Mouse (Mus musculus): ENCODE measurements around the gene Fastk. TPM values are rescaled to one million over a fixed set of nuclear protein-coding genes. Genes with fewer than 3 reads are reported as not detected.

Fastk gene
- polyA plus RNA-seq, 1 experiment from 2014 or later, result 49.3 TPM

DNA sequence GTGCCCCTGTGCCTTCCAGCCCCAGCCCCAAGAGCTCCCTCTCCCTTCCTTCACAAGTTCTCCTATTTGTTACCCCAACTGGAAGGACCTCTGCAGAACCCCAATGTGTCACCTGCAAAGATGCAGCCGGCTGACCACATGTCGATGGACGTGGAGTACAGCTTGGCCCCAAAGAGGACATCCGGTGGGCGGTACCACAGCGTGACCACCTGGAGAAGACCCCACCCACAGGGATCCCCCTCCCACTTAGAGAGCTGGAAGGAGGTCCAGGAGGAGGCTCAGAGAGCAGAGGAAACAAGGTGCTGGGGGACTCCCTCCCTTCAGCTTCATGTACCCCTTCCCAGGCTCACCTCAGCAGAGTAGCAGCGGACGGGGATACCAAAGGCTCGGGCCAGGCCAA, 24.7 kb downstream of the Fastk start:
- Histone ChIP-seq H3K9ac (no peak overlapping the region), H3K4me1 (replicated peaks) (peaks cover 19% of the 10 kb centered on the region), H3K4me2 (no peak overlapping the region), H3K36me3 (replicated peaks) (0 out of 2 replicates have a peak, but pooled peaks cover 9% of the 10 kb centered on the region), H3K4me3 (replicated peaks) (no peak overlapping the region), H3K27me3 (0 out of 2 replicates have a peak, but pooled peaks cover 6% of the 10 kb centered on the region), H3K9me3 (replicated peaks) (no peaks in the 10 kb centered on the region), H3K27ac (replicated peaks) (no peak overlapping the region)
- ATAC-seq (ENCODE audit: insufficient read depth), result no peak
- WGBS (ENCODE audit: insufficient replicate concordance), result 78% methylated on average over 9 of the region's 9 CpGs

DNA sequence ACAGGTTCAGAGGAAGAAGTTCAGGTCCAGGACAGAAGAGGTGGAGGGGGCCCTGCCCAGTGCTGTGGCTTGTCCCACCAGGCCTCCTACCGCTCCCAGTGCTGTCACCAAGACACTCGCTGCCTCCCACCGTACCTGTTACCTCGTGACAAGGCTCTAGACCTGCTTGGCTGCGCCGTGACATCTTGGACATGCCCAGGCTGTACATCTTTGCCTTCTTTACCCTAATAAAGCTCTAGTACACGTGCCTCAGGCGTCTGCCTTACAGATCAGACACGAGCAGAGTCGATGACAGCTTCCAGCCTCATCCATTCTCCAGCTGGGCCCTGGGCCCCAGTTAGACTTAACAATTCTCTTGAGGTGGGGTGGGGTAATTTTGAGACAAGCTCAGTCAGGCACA, 27.5 kb downstream of the Fastk start:
- no peak overlapping the region for H3K27ac ChIP-seq (replicated peaks)
- WGBS (ENCODE audit: insufficient replicate concordance), result 80% methylated on average over 10 of the region's 10 CpGs
- no peaks in the 10 kb centered on the region for H3K9me3 ChIP-seq (replicated peaks)
- no peak for ATAC-seq (ENCODE audit: insufficient read depth)
- peaks cover 32% of the 10 kb centered on the region for H3K27me3 ChIP-seq
- H3K36me3 ChIP-seq (replicated peaks), result 0 out of 2 replicates have a peak, but pooled peaks cover 9% of the 10 kb centered on the region
- H3K4me2 ChIP-seq, result no peak overlapping the region
- no peak overlapping the region for H3K9ac ChIP-seq
- no peak overlapping the region for H3K4me3 ChIP-seq (replicated peaks)
- H3K4me1 ChIP-seq (replicated peaks), result peaks cover 2% of the 10 kb centered on the region

DNA sequence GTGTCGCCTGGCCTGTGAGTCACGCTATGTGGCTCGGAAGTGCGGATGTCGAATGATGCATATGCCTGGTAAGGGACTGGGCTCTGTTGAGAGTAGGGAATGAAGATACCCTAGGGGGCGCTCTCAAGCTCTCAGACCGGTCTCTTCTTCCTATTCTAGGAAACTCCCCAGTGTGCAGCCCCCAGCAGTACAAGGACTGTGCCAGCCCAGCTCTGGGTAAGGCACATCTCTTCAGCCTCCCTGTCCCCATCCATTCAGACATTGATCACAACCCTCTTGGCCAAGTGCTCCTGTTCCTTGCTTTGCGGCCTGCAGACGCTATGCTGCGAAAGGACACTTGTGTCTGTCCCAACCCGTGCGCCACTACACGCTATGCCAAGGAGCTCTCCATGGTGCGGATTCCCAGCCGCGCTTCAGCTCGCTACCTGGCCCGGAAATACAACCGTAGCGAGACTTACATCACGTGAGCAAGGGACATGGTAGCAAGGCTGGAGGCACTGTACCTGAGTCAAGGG, 28.8 kb downstream of the Fastk start:
- Histone ChIP-seq H3K4me1 (replicated peaks) (no peaks in the 10 kb centered on the region), H3K27ac (replicated peaks) (no peak overlapping the region), H3K27me3 (peaks cover 32% of the 10 kb centered on the region), H3K9me3 (replicated peaks) (no peaks in the 10 kb centered on the region), H3K4me2 (no peak overlapping the region), H3K36me3 (replicated peaks) (0 out of 2 replicates have a peak, but pooled peaks cover 9% of the 10 kb centered on the region), H3K9ac (no peak overlapping the region), H3K4me3 (replicated peaks) (no peak overlapping the region)
- peak; percentile 45; the same call in 1 of the 2 replicates for ATAC-seq (ENCODE audit: insufficient read depth)
- 6% methylated on average over 21 of the region's 21 CpGs for WGBS (ENCODE audit: insufficient replicate concordance)

DNA sequence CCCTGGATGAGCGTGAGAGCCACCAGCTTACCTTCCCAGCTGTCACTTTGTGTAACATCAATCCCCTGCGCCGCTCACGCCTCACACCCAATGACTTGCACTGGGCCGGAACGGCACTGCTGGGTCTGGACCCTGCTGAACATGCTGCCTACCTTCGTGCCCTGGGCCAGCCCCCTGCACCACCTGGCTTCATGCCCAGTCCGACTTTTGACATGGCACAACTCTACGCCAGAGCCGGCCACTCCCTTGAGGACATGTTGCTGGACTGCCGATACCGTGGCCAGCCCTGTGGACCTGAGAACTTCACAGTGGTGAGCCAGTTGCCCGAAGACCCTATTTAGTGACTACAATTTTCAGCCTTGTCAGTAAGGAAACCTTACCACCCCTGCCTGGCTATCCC, 31.1 kb downstream of the Fastk start:
- no peak overlapping the region for H3K4me2 ChIP-seq
- WGBS (ENCODE audit: insufficient replicate concordance), result 76% methylated on average over 13 of the region's 13 CpGs
- no peaks in the 10 kb centered on the region for H3K9me3 ChIP-seq (replicated peaks)
- H3K4me3 ChIP-seq (replicated peaks), result no peak overlapping the region
- H3K27ac ChIP-seq (replicated peaks), result no peak overlapping the region
- no peak for ATAC-seq (ENCODE audit: insufficient read depth)
- no peak overlapping the region for H3K9ac ChIP-seq
- peaks cover 32% of the 10 kb centered on the region for H3K27me3 ChIP-seq
- 0 out of 2 replicates have a peak, but pooled peaks cover 6% of the 10 kb centered on the region for H3K36me3 ChIP-seq (replicated peaks)
- no peaks in the 10 kb centered on the region for H3K4me1 ChIP-seq (replicated peaks)

- 29% methylated on average over 11 of the region's 11 CpGs for WGBS (ENCODE audit: insufficient replicate concordance)
- ATAC-seq (ENCODE audit: insufficient read depth), result no peak
These were observed 31.9 kb downstream of the Fastk start, which contains the start of gene Asic3 for GRCm38 (mm10) chr5:24413042-24413693. Asic3 (plus strand) TSS chr5:24413392.

DNA sequence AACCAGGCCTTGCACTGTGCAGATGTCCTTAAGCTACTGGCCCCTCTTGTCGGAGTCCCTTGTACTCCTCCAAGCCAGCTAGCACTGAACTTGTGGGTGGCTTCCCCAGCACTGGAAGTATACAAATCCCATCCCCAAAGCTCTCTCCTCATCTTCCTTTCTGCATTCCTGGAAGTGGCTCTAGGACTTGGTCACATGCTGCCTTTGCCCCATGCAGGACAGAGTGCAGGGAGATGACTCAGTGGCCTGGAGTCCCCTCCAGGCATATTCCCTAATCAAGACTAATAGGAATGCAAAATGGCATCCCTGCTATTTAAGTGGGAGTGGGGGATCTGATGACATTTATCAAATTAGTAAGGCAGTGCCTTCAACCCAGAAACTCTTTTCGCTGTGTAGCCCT, 33.0 kb downstream of the Fastk start:
- Histone ChIP-seq H3K4me1 (replicated peaks) (no peaks in the 10 kb centered on the region), H3K4me2 (no peak overlapping the region), H3K27ac (replicated peaks) (no peak overlapping the region), H3K27me3 (peaks cover 32% of the 10 kb centered on the region), H3K36me3 (replicated peaks) (no peaks in the 10 kb centered on the region), H3K9me3 (replicated peaks) (no peaks in the 10 kb centered on the region), H3K4me3 (replicated peaks) (no peak overlapping the region), H3K9ac (no peak overlapping the region)
- WGBS (ENCODE audit: insufficient replicate concordance), result 56% methylated on average over 2 of the region's 2 CpGs
- no peak for ATAC-seq (ENCODE audit: insufficient read depth)

More at GRCm38 (mm10) chr5:24413042-24413693, 31.9 kb downstream of the Fastk start, which contains the start of gene Asic3:
- Histone ChIP-seq H3K27me3 (peaks cover 32% of the 10 kb centered on the region), H3K9ac (no peak within 1 kb of the TSS), H3K9me3 (replicated peaks) (no peaks in the 10 kb centered on the region), H3K36me3 (replicated peaks) (no peaks in the 10 kb centered on the region), H3K27ac (replicated peaks) (no peak within 1 kb of the TSS), H3K4me1 (replicated peaks) (no peaks in the 10 kb centered on the region), H3K4me2 (no peak within 1 kb of the TSS), H3K4me3 (replicated peaks) (no peak within 1 kb of the TSS)

DNA sequence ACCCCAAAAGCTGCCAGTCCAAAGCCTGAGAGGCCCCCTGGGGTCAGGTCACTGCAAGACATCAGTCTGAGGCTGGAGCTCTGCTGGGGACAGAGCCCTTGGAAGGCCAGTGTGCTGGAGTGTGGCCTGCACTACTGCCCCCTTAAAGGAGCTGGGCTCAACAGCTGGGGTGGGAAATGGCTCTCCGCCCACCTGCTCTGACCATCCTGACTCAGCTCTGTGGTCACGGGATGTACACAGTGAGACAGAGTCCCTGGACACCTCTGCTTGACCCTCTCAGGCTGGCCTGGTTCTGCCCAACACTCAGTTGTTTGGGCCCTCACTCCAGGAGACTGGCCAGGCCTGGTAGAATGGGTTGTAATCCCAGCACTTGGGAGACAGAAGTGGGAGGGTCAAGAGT, 35.6 kb downstream of the Fastk start:
- no peaks in the 10 kb centered on the region for H3K9me3 ChIP-seq (replicated peaks)
- H3K4me2 ChIP-seq, result no peak overlapping the region
- no peak overlapping the region for H3K9ac ChIP-seq
- no peak for ATAC-seq (ENCODE audit: insufficient read depth)
- H3K36me3 ChIP-seq (replicated peaks), result no peaks in the 10 kb centered on the region
- H3K4me1 ChIP-seq (replicated peaks), result peaks cover 9% of the 10 kb centered on the region
- peaks cover 19% of the 10 kb centered on the region for H3K27me3 ChIP-seq
- H3K4me3 ChIP-seq (replicated peaks), result no peak overlapping the region
- WGBS (ENCODE audit: insufficient replicate concordance), result 65% methylated on average over 2 of the region's 2 CpGs
- H3K27ac ChIP-seq (replicated peaks), result no peak overlapping the region

DNA sequence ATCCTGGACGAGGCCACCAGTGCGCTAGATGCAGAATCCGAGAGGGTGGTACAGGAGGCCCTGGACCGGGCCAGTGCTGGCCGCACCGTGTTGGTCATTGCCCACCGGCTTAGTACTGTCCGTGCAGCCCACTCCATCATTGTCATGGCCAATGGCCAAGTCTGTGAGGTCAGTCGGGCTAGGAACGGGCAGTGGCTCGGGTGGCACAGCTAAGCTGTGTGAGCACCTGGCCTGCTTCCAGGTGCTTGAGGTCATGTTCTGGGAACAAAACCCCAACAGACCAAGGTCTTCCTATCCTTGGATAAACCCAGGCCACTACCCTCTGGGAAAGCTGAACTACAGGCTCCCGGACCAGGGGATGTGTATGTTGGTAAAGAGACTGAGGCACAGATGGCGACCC, 36.4 kb downstream of the Fastk start:
- H3K9me3 ChIP-seq (replicated peaks), result no peaks in the 10 kb centered on the region
- H3K27ac ChIP-seq (replicated peaks), result no peak overlapping the region
- no peak overlapping the region for H3K4me3 ChIP-seq (replicated peaks)
- 82% methylated on average over 13 of the region's 13 CpGs for WGBS (ENCODE audit: insufficient replicate concordance)
- H3K4me2 ChIP-seq, result no peak overlapping the region
- H3K4me1 ChIP-seq (replicated peaks), result peaks cover 16% of the 10 kb centered on the region
- no peak for ATAC-seq (ENCODE audit: insufficient read depth)
- H3K36me3 ChIP-seq (replicated peaks), result no peaks in the 10 kb centered on the region
- H3K9ac ChIP-seq, result no peak overlapping the region
- peaks cover 11% of the 10 kb centered on the region for H3K27me3 ChIP-seq

GRCm38 (mm10) chr5:24405389-24405876, 39.7 kb downstream of the Fastk start:
- no peak overlapping the region for H3K9ac ChIP-seq
- H3K27me3 ChIP-seq, result no peaks in the 10 kb centered on the region
- ATAC-seq (ENCODE audit: insufficient read depth), result no peak
- H3K4me3 ChIP-seq (replicated peaks), result no peak overlapping the region
- H3K36me3 ChIP-seq (replicated peaks), result peaks cover 16% of the 10 kb centered on the region
- WGBS (ENCODE audit: insufficient replicate concordance), result 60% methylated on average over 3 of the region's 3 CpGs
- no peak overlapping the region for H3K4me2 ChIP-seq
- H3K27ac ChIP-seq (replicated peaks), result no peak overlapping the region
- H3K4me1 ChIP-seq (replicated peaks), result peaks cover 16% of the 10 kb centered on the region
- no peaks in the 10 kb centered on the region for H3K9me3 ChIP-seq (replicated peaks)

GRCm38 (mm10) chr5:24404594-24405360, 40.3 kb downstream of the Fastk start:
- no peak overlapping the region for H3K27ac ChIP-seq (replicated peaks)
- H3K9ac ChIP-seq, result no peak overlapping the region
- ATAC-seq (ENCODE audit: insufficient read depth), result no peak
- peaks cover 16% of the 10 kb centered on the region for H3K36me3 ChIP-seq (replicated peaks)
- no peak overlapping the region for H3K4me3 ChIP-seq (replicated peaks)
- H3K4me2 ChIP-seq, result no peak overlapping the region
- H3K27me3 ChIP-seq, result no peaks in the 10 kb centered on the region
- WGBS (ENCODE audit: insufficient replicate concordance), result 55% methylated on average over 6 of the region's 6 CpGs
- no peaks in the 10 kb centered on the region for H3K9me3 ChIP-seq (replicated peaks)
- H3K4me1 ChIP-seq (replicated peaks), result peaks cover 16% of the 10 kb centered on the region

GRCm38 (mm10) chr5:24401969-24402368, 43.1 kb downstream of the Fastk start:
- no peaks in the 10 kb centered on the region for H3K9me3 ChIP-seq (replicated peaks)
- peaks cover 16% of the 10 kb centered on the region for H3K4me1 ChIP-seq (replicated peaks)
- no peaks in the 10 kb centered on the region for H3K27me3 ChIP-seq
- H3K4me3 ChIP-seq (replicated peaks), result no peak overlapping the region
- no peak overlapping the region for H3K27ac ChIP-seq (replicated peaks)
- WGBS (ENCODE audit: insufficient replicate concordance), result 74% methylated on average over 9 of the region's 9 CpGs
- ATAC-seq (ENCODE audit: insufficient read depth), result no peak
- H3K4me2 ChIP-seq, result no peak overlapping the region
- H3K9ac ChIP-seq, result no peak overlapping the region
- peaks cover 16% of the 10 kb centered on the region for H3K36me3 ChIP-seq (replicated peaks)

All from liver, embryonic 15.5 days (tissue).